Mouse (Mus musculus): ENCODE measurements around the gene Vmn2r59.
"Not testable (repeated sequence)": the region's sequence is repeated elsewhere in the genome, so short reads cannot be mapped to it uniquely, and the experiment has no call there.

Gene Vmn2r59

DNA sequence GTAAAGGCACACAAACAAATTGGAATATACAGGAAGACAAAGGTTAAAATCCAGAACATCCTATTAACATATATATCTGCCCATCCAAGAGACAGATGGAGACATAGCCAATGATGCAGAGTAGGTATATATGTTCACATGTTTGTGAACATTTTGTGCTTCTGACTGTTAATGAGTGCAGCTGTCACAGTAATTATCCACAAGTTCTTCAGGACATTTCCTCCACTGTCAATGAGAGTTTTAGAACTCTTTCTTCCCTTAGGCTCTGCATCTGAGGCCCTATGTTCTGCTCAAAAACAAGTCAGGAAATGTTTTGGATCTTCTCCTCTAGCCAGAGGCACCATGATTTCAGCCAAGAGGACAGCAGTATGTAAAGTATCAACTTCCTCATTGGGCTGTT is at the start of gene Vmn2r59:
TSS of gene Vmn2r59 (minus strand) at position 101 of the 400 bp plus-strand sequence.
- no peak for DNase-seq (ENCODE audit: low read depth in 2 of 2, low spot score in 2 of 2)

DNA sequence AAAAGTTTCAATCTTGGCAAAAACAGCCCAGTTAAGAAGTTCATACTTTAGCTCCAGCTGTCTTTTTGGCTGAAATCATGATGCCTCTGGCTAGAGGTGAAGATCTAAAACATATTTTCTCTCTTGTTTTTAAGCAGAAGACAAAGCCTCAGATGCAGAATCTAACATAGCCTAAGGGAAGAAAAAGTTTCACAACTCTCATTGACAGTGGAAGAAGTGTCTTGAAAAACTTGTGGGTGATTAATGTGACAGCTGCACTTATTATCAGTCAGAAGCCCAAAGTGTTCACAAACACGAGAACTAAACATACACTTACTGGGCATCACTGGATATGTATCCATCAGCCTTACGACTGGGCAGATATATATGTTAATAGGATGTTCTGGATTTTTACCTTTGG is 48.6 kb upstream of the Vmn2r59 start, which contains the start of gene Vmn2r60:
TSS of gene Vmn2r60 (plus strand) at position 301 of the 400 bp plus-strand sequence.
- no peak for DNase-seq (ENCODE audit: low read depth in 2 of 2, low spot score in 2 of 2)

DNA sequence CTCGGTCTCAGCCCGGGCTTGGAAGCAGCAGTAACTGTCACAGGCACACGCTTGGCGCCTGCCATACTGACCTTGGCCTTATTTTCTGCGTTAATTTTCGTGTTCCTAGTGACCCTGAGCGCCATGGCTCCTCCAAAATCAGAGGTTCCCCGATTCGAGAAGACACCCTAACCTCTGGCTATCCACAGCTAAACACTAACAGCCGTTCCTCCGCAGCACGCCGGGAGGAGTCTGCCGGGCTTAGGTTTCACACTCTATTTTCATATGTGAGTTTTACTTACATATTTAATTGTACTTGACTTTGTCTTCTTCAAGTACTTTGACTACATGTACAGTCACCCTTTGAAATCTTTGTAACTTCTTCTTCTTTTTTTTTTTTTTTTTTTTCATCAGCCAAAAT is 48.2 kb upstream of the Vmn2r59 start:
- not testable (repeated sequence) for DNase-seq (ENCODE audit: low read depth in 2 of 2, low spot score in 2 of 2)
